Mouse (Mus musculus) mesoderm, embryonic 11.5 days (tissue): Measurements from ENCODE around the gene Prkch.

ENCODE experiments used
- DNase-seq: peaks from one replicate; pipeline ENCODE4 v3.0.0-alpha.2; 2012; ENCODE audit warnings: low read depth, low spot score

The Prkch gene

DNA sequence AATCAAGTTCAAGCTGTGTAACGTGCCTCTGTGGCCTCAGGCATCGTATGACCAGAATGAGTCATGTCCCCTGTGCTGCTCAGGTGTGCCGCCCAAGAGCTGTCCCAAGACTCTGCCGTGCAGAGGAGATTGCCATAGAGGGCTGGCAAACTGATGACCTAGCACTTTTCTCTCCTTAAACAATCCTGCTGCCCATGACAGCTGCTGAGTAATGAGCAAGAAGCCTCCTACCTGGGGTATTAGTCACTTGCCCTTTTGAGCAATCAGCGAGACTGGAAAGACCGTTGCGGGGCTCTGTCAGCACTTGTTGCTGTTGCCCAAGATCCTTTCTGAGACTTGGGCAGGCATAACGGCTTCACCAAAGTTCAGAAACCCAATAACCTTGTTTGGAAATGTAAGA is 171.1 kb downstream of the Prkch start:
- no peak for DNase-seq

- DNase-seq = no peak
These were observed 171.9 kb downstream of the Prkch start for GRCm38 (mm10) chr12:73756527-73756926.

GRCm38 (mm10) chr12:73762001-73762400 is 177.4 kb downstream of the Prkch start:
- DNase-seq = no peak

DNA sequence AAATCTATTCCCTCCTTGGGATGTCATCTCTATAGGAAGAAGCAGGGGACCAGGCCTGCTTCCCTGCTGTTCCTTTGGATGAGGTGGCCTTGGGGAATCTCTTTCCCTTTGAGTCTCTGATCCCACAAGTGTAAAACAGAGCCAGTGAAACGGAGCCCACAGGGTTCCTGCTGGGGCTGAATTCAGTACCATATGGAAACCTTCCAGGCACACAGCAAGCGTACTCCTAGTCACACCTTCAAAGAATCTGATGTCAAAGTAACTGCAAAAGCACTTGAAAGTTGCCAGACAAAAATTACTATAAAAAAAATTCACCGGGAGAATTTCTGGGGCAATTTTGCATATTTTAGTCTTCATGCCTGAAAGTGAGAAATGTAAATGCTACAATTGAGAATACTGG is 178.2 kb downstream of the Prkch start:
- no peak for DNase-seq

DNA sequence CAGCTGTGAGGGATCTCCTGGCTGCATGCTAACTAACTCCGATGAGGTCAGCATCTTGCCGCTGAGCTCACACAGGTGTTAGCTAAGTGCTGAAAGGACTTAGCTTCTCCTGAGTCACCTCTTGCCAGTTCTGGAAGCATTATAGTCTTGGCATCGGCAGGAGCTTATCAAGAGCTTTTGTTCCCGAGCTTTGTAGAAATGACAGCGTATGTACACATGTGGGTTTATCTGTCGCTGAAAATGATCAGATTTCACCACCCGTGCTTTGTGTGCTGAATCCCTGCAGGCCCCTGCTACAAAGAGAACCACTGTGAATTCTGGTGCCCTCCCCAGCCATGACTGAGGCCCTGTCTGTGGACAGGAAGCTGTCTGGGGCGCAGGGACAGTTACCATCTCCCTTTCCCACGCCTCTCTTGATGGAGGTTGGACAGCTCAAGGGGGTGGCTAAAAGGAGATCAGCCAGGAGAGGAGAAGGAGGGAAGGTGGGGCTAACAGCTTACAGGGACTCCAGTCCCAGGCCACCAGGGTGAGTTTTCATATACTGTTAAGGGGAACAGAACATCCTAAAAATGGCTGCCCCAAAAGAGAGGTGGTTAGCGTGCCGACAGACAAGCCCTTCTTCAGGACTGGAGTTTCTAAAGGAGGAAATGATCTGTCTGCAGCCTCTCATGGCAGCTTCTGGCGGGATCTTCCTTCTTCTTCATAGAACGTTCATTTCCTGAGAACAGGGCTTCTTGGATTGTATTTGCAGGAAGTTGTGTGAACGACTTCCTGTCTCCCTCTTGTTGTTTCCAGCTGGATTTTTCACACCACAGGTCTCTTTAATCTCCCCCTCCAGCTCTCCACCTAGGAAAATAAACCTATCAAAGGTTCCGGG is 180.3 kb downstream of the Prkch start:
- no peak for DNase-seq

GRCm38 (mm10) chr12:73766152-73766551 is 181.6 kb downstream of the Prkch start:
- DNase-seq = no peak

DNA sequence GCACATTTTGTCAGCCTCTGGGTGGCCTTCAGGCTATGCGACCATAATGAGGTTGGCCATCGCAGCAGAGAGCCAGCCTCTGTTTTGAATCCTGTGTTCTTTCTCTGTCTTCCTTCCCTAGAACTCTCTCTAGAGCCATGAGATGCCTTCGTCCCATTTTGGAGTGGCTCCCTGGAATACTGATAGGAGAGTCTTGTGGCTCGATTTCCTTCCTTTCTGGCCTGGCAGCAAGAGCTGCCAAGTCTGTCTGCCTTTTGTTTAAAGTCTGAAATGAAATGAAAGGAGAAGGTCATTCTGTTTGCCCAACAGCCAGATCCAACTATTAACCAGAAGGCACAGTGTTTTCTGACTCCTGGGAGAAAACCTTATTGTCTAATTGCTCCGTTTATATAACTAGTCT is 184.2 kb downstream of the Prkch start:
- DNase-seq = no peak

DNA sequence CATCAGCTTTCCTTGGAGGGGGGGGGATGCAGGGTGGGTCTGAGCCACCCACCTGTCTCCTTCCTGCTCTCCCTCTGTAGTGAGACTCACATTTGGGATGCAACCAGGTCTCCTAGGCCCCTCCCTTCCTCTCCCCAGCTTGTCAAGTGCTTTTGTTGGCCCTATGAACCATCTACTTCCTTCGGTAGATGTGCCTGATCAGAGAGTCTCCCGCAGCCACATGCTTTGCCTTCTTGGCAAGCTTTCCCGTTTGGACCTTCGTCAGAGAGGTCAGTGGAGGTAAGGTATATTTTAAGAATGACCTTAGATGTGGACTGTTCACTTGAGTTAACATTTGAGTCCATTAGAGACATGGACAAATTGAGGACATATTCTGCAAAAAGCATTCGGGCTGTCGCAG is 184.9 kb downstream of the Prkch start:
- no peak for DNase-seq

DNA sequence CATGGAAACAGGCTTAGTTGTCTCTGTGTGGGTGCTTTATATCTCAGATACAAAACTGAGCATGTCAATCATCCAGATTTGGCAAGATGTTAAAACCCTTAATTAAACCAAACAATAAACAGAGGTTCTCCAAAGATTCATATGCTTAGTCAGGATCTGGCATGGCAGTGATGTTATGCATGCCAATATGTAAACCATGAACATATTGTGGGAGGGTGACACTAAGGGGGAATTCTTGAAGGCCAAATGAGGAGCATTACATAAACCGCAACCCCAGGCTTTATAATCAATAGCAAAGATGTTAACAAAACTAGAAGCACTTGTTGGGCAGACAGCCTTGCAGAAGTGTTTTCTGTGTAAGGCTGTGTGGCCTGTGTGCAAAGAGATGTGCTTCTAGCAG is 186.2 kb downstream of the Prkch start:
- no peak for DNase-seq

GRCm38 (mm10) chr12:73774793-73775385 is 190.3 kb downstream of the Prkch start:
- DNase-seq = no peak

- no peak for DNase-seq
These were observed 191.9 kb downstream of the Prkch start for GRCm38 (mm10) chr12:73776401-73776945.

DNA sequence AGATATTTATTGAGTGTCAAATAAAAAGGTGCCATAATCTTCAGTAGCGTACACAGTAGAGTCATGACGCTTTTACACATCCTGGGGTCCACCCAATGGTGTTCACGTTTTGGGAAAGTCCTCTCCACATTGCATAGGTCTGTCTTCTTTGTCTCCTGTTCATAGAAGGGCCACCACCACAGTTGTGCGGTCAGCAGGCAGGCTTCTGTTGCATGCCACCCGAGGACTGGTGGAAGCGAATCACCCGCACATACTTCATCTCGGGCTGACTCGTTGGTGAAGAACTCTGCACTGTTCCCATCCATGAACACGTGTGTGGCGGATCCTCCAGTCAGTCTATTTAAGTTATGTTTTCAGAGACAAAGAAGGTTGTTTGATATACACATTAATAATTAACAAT is 193.1 kb downstream of the Prkch start:
- no peak for DNase-seq

DNA sequence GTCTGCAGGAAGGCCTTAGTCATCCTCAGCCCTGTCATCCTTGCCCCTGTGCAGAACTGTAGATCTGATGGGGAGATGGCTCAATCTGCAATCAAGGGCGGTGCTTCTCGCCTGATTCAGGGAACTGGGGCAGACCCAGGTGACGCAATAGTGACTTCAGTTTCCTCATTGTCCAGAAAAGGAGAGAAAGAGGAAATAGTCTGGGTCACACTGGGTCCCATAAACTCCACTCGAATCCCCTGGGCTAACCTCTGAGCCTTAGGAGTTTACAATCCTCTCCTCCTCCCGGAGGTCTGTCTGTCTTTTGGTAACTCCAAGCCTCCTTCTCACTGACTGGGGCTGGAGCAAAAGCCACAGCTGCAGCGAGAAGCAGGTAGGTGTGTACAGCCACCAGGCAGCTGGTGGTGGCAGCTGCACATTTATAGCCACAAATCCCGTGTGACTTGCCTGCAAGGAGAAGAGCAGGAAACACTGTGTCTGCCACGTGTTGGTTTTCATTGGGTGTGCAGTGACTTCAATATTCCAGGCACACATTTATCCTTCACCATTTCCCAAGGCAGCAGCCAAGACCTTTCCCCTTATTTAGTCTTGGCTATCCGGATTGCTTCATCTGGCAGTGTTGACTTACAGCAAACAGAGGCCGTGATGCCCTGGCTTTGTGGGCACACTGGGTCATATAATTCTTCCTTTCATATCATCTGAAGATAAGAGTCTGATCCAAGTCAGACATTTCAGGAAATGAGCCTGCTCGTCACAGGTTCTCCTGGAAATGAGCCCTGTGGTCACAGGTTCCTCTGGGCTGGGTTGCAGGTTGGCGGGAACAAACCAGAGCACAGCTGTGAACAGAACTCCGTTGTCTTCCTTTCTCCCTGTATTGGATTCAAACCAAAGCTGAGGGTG is 195.0 kb downstream of the Prkch start:
- DNase-seq = no peak

DNA sequence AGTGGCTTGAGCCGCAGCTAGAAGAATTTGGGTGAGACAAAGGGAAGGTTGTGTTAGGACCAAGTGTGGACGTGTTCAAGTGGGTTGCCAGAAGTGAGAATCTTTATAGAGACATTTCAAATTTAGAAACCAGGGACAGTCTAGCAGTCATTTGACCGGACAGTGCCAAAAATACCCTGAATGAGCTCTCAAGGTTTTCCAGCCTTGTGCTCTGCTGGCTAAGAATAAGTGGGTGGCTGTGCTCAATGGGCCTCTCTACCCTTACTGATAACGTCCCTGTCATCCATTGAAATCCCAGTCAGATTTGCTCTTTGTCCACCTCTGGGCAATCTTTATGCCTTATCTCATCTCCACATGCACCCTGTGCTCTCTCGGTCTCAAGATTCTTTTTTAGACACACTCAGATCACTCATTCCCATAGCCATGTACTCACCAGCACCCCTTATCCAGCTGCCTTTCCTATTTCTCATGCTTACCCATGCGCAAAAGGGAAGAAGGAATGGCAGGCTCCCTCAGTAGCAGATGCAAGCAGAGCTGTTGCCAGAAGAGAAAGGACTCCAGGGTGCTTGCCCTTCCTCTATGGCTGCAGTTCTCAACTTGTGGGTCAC is 196.9 kb downstream of the Prkch start:
- DNase-seq = no peak

DNA sequence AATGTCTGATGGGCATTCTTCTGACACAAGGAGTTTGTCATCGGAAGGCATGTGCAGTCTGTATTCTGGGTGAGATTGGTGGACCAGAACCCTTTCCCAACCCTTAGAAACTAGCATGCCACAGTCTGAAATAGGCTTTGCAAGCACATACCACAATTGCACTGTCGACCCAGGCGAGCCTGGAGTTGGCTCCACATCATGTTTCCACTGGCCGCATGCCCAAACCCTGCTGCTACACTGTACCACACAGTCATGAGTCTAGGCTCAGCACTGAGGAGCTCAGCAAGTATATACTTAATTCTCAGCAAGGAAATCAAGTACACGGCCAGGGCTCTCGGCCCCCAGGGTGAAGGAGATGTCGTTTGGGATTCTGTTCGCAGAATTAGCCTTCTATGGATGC is 202.3 kb downstream of the Prkch start:
- DNase-seq = no peak

- DNase-seq = no peak
These were observed 204.3 kb downstream of the Prkch start for GRCm38 (mm10) chr12:73788850-73789249.

- DNase-seq = peak; percentile 39
These were observed 206.0 kb downstream of the Prkch start for GRCm38 (mm10) chr12:73790571-73791108.

GRCm38 (mm10) chr12:73793216-73793615 is 208.6 kb downstream of the Prkch start:
- DNase-seq = no peak

GRCm38 (mm10) chr12:73793744-73794143 is 209.1 kb downstream of the Prkch start:
- no peak for DNase-seq

DNA sequence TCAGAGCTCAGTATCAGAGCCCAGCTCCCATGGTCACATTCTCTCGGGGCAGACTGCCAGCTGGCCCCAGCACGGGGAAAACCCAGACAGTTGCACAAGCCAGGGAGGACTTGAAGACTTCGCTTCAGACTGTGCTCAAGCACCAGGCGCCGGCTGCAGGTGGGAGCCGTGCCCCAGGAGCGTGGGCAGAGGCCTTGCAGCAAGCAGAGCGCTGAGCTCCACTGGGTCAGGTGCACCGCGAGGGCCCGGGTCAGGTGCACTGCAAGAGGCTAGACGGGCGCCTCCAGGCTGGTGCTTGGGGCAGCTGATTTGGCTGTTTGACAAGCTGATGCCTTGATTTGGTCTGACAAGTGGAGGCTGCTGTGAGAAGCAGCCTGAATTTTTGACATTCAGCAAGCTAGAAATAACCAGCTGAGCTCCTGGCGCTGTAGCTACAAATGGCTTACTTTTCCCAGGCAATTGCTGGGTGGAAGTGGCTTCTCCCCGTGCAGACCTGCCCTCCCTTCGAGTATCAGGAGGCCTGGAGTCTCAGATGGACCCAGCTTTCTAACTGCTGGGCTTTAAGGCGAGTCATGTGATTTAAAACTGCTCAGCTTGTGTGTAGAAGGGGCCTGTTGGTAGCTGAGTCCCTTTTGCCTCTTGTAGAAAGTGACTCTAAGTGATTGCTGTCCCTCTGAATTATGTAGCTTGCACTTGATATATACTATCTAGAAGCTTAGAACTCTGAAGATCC is 209.7 kb downstream of the Prkch start:
- no peak for DNase-seq

GRCm38 (mm10) chr12:73799671-73800070 is 215.1 kb downstream of the Prkch start:
- DNase-seq = no peak
